Mouse (Mus musculus) large intestine, adult 2 months (tissue): ENCODE data around the gene Atxn1. TPM values are rescaled to one million over a fixed set of nuclear protein-coding genes. Genes with fewer than 3 reads are reported as not detected.

Experiments
- DNase-seq: peaks from one replicate; pipeline ENCODE4 v3.0.0-alpha.2; 2012; ENCODE audit warnings: low read depth, low spot score
- WGBS: fragments of 180-500 bp; shearing (Covaris S2); methylation state at CpG from one replicate; pipeline ENCODE4 v1.1.7; 2018; 5-methylcytosine and 5-hydroxymethylcytosine counted together
- polyA plus RNA-seq: library from polyadenylated mRNA; depleted of rRNA; stranded (reverse); fragments of >200 nt; gene quantifications from 2 replicates; pipeline ENCODE4 v1.2.3, GENCODE M21; 2012

Atxn1 gene
- polyA plus RNA-seq, 1 experiment: 6.3 TPM

DNA sequence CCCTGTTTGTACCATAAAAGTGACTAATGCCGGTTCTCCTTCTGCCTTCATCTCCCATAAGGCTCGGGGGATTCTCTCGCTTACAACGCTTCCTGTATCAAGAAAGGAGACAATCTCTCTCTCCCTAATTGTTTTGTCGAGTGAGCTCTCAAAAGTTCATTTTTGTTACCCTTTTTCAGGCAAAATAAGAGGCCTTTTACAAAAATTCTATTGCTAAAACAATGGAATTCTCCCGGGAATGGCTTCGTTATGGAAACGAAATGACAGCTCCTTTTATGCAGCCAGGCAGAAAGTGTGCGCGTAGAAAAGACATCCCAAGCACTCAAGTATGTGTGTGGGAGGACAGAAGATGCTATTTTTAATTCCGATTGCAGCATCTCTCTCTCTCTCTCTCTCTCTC lies 255.4 kb downstream of the Atxn1 start:
- no peak for DNase-seq

DNA sequence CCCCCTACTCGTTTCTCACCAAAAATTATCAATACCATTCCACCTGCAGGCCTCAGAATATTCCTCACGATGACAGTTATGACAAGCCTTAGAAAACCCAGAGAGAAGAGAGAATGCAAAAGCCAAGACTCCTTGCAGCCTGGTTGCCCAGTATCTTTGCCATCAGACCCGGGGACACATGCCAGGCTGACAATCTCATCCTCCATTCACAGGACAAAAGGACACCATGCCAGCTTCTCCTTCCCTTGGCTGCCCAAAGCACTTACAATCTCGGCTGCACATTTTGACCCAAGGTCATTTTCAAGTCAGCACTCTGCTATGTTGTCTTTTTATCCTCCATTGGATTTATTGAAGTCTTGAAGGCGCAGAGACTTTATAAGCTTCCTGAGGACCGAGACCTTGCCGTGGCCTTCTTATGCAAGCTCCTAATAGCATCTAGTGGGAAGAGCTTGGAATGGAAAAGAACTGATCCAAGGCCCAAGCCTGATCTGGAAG lies 263.5 kb downstream of the Atxn1 start:
- no peak for DNase-seq
- 65% methylated on average over 7 of the region's 7 CpGs for WGBS

More for the DNA sequence above, 255.4 kb downstream of the Atxn1 start:
- WGBS: 71% methylated on average over 11 of the region's 11 CpGs

- no peak for DNase-seq
- 83% methylated on average over 3 of the region's 3 CpGs for WGBS
Measured at GRCm38 (mm10) chr13:45698982-45699381, 265.8 kb downstream of the Atxn1 start.

GRCm38 (mm10) chr13:45696009-45696408 lies 268.8 kb downstream of the Atxn1 start:
- no peak for DNase-seq
- WGBS: 98% methylated on average over 6 of the region's 6 CpGs

DNA sequence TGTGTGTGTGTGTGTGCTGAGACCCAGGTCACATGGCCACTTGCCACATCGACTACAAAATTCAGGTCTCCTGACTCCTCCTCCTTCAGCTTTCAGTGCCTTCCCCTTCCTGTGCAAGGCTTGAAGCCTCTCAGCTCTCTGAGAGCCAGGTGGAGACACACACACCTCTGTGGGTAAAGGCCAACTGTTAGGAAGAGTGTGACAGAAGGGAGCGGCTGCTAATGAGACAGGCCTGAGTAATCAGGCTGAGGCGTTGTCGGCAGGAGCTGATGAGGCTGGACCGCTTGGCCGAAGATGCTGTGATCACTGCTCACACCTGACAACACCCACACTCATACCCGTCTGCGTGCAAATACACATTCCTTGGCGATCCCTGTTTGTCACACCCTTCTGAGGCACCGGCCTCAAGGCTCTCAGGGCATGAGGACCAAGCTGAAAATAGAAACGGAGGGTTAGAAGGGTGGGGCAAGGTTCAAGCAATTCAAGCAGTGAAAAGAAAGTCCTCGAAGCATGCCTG lies 269.8 kb downstream of the Atxn1 start:
- peak; percentile 27 for DNase-seq
- 39% methylated on average over 12 of the region's 12 CpGs for WGBS

GRCm38 (mm10) chr13:45693953-45694352 lies 270.9 kb downstream of the Atxn1 start:
- 93% methylated on average over 9 of the region's 9 CpGs for WGBS
- no peak for DNase-seq

- DNase-seq: no peak
- 81% methylated on average over 11 of the region's 11 CpGs for WGBS
Measured at GRCm38 (mm10) chr13:45693534-45693933, 271.3 kb downstream of the Atxn1 start.

DNA sequence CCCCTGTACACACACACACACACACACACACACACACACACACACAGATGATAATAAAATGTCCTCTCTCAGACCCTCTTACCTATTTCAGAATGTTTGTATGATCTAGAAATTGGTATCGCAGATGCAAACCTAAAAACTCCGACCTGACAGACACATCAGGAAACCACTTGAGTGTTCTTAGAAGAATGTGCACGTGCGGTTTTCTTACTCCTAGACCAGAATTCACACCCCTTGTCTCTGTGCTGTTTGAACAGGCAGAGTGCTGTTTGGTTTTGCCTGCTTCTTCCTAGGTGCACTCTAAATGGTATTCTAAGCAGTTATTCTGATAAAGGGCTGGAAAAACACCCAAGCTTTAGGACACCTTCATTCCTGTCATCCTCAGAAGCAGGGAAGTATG lies 271.7 kb downstream of the Atxn1 start:
- 80% methylated on average over 4 of the region's 4 CpGs for WGBS
- DNase-seq: no peak

DNA sequence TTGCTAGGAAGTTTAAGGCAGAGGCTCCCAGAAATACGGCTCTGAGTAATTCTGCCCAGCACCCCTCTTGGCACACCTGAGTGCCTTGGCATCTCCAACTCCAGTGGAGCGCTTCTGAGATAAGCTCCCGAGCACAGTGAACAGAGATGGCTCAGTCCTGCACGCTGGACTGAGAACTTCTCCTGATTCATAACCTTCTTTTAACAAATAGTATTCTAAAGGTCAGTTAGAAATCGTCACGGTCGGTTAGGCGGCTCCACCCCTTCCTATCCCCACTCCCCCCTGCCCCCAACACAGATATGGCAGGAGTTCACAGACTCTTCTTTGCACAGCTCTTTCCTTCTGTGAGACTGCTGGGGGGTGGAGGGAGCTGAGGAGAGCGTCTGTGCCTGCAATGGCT lies 272.4 kb downstream of the Atxn1 start:
- DNase-seq: no peak
- WGBS: 59% methylated on average over 9 of the region's 9 CpGs

DNA sequence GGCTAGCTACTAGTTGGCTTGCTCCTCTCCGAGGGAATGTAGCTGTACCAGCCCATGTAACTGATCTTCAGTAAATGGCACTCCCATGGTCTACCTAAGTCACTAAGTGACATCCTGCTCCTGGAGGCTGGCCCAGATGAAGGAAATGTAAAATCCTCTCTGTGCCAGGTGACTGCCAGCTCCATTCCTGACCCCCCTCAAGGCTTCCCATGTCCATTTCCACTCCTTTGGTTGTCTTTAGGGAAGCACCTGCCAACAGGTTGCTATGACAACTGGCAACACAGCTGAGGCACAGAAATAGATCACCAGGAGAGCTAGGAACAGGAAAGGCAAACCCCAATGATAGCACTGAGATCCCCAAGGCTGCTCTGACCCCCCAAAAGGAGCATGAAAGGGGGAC lies 274.4 kb downstream of the Atxn1 start:
- DNase-seq: no peak
- WGBS: 70% methylated on average over 1 of the region's 1 CpGs

- 90% methylated on average over 2 of the region's 2 CpGs for WGBS
- no peak for DNase-seq
Measured at GRCm38 (mm10) chr13:45688864-45689263, 275.9 kb downstream of the Atxn1 start.

DNA sequence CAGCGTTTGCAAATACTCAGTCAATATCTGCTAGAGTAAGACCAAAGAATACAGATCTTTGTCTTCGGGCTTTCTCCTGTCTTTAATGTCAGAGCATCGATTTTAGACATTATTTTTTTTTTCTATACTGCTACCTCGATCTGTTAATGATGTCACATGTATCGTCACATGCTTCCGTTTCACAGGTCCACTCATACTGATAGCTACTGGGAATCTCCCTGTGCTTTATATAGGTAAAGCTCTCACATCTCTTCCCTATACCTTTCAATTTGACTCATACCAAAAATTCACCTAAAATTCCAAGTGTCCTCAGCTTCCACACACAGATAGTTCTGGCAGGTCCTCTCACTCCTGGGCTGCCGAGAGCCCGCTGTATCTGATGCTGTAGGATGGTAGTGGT lies 277.2 kb downstream of the Atxn1 start:
- 94% methylated on average over 8 of the region's 8 CpGs for WGBS
- no peak for DNase-seq

GRCm38 (mm10) chr13:45686309-45686582 lies 278.6 kb downstream of the Atxn1 start:
- WGBS: 66% methylated on average over 3 of the region's 3 CpGs
- no peak for DNase-seq

DNA sequence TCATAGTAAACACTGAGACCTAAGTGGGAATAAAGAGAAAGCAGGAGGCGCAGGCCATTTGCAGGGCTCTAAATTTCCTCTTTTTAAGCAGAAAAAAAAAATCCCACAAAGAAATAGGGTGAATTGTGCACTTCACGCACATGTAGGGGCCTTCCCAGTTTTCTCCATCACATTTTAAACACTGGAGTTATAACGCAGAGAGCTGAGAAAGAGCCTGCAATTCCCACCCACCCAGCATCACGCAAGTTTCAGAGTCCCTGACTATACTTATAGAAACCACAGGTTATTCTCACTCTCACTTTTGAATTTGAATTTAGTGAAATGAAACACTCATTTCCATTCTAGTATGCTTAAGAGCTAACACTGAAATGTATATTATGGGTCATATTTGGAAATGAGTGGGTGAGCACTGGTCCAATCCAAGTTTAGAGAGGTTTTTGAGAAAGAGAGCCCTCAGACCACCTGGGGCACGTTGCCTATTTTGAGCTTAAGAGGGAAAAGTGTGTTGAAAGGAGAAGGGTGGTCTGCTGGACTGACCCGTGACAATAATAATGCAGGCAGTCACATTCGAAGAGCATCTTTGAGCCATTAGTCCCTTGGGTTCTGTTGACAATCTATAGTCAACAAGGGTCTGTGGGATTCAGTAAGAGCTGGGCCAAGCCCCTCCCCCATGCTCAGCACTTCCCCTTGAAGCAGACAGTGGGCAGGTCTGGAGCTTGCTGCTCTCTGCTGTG lies 279.1 kb downstream of the Atxn1 start:
- WGBS: 85% methylated on average over 7 of the region's 7 CpGs
- DNase-seq: no peak

- WGBS: 79% methylated on average over 4 of the region's 4 CpGs
- DNase-seq: no peak
Measured at GRCm38 (mm10) chr13:45684891-45685311, 279.9 kb downstream of the Atxn1 start.

DNA sequence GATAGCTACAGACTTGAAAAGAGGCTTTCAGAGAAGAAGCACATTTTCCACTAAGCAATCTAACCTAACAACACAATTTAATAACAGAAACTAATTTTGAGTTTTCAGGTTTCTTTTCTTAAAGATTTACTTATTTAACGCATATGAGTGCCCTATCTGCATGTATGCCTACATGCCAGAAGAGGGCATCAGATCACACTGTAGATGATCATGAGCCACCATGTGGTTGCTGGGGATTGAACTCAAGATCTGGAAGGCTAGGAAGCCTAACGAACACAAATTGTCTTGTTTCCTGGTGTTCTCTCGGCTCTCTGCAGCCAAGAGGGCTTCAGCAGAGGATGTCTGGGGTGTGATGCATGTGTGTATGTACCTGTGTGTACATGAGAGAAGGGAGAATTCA lies 280.8 kb downstream of the Atxn1 start:
- 64% methylated on average over 3 of the region's 3 CpGs for WGBS
- DNase-seq: no peak

DNA sequence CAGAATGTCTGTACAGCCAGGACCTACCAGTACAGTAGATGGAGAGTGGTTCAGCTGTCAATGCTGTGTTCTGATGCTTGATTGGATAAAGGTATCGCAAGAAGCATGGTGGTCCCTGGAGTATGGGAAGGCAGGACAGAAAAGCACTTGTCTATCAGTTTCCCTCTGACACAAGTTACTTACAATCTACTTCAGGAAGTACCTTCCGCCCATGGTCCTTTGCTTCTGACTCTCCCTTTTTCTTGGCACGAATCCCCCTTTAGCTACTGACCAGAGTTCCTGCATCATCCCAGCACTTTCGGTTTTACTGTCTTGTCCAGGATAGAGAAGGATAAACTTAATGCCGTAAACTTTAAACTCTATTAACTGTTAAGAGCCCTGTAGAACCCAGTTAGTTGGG lies 283.6 kb downstream of the Atxn1 start:
- no peak for DNase-seq
- 51% methylated on average over 5 of the region's 5 CpGs for WGBS

GRCm38 (mm10) chr13:45680651-45681050 lies 284.2 kb downstream of the Atxn1 start:
- 79% methylated on average over 5 of the region's 5 CpGs for WGBS
- no peak for DNase-seq

- no peak for DNase-seq
- 86% methylated on average over 1 of the region's 1 CpGs for WGBS
Measured at GRCm38 (mm10) chr13:45679096-45679495, 285.7 kb downstream of the Atxn1 start.

DNA sequence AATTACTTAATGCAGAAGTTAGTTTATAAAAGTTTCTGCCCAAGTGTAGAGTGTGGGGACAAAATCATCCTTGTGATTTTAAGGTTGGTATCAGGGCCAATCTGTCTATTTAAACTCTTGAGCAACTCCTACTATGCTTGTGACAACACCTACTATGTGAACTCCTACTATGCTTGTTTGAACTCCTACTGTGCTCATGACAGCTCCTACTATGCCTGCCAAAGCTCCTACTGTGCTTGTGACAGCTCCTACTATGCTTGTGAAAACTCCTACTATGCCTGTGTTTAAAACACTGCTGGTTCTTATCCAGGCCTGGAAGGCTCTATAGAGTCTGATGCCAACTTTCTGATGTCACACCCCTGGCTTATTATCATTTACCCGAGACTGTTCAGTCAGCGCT lies 292.2 kb downstream of the Atxn1 start:
- 68% methylated on average over 2 of the region's 2 CpGs for WGBS
- no peak for DNase-seq

GRCm38 (mm10) chr13:45669969-45670368 lies 294.8 kb downstream of the Atxn1 start:
- DNase-seq: no peak
- 76% methylated on average over 11 of the region's 11 CpGs for WGBS

- no peak for DNase-seq
- WGBS: 91% methylated on average over 10 of the region's 10 CpGs
Measured at GRCm38 (mm10) chr13:45662852-45663251, 302.0 kb downstream of the Atxn1 start.
